9 mouse cellular contexts compared by ENCODE assay signal in genomic region chr10:52274001-52274909, GRCm38 (mm10). TPM values are rescaled to one million over a fixed set of nuclear protein-coding genes. Genes with fewer than 3 reads are reported as not detected.
DNase-seq lines count a peak whose midpoint lies in the region; ATAC-seq and TF ChIP-seq lines count a peak whose summit lies in the region.
"Had no signal": no experiment of that assay in that cellular context is flagged by ENCODE, and none has a peak within 500 bp of the region (broad histone marks: within the 10 kb centered on the region; RNA-seq: fewer than 3 reads in every experiment).

No protein-coding gene starts in this region.

- DNase-seq in heart, postnatal 0 days (ENCODE audit: low spot score): no peak
- no peak for DNase-seq in heart, adult 8-10 months (ENCODE audit: low spot score)
- DNase-seq in Muller cell, postnatal 12 days (ENCODE audit: inconsistent ontology term): peak; percentile 27
- no peak for DNase-seq in adrenal gland, adult 8-10 months
- DNase-seq in testis, postnatal 10 days (ENCODE audit: low spot score): no peak

- 52% methylated on average over 8 of the region's 8 CpGs for WGBS in heart, postnatal 0 days
- whole genome bisulfite sequencing in hindbrain, embryonic 12.5 days: 17% methylated on average over 8 of the region's 8 CpGs

- no peak for TF ChIP-seq EP300 in heart, postnatal 0 days (IDR thresholded peaks at IDR 0.05; ENCODE audit: low read depth)

- H3K9me3 ChIP-seq in heart, postnatal 0 days (replicated peaks; ENCODE audit: control insufficient read depth, low read length): no peaks in the 10 kb centered on the region
- H3K9me3 ChIP-seq in E14TG2a.4 (ENCODE audit: low read length): peaks cover 11% of the 10 kb centered on the region
- no peaks in the 10 kb centered on the region for H3K9me3 ChIP-seq in hindbrain, embryonic 12.5 days (replicated peaks)

- H3K4me1 ChIP-seq in heart, postnatal 0 days (ENCODE audit: control insufficient read depth, insufficient read depth): peaks cover 13% of the 10 kb centered on the region
- H3K4me1 ChIP-seq in E14TG2a.4 (replicated peaks; ENCODE audit: low read depth, low read length): peaks cover 85% of the 10 kb centered on the region
- peaks cover 19% of the 10 kb centered on the region for H3K4me1 ChIP-seq in hindbrain, embryonic 12.5 days

- ATAC-seq in heart, postnatal 0 days (ENCODE audit: insufficient read depth, low read depth): no peak
- peak; percentile 65; the same call in 1 of the 2 replicates for ATAC-seq in hindbrain, embryonic 12.5 days (ENCODE audit: low FRiP score)
- no peak for ATAC-seq in frontal cortex, adult (ENCODE audit: low TSS enrichment)

- H3K4me2 ChIP-seq in heart, postnatal 0 days (ENCODE audit: low read depth, low read length): 0 out of 2 replicates have a peak overlapping the region, but pooled peaks have one; percentile 36
- no peak overlapping the region for H3K4me2 ChIP-seq in hindbrain, embryonic 12.5 days (replicated peaks)

- no peak overlapping the region for H3K4me3 ChIP-seq in heart, postnatal 0 days (ENCODE audit: low read depth, low read length)
- H3K4me3 ChIP-seq in E14TG2a.4 (replicated peaks; ENCODE audit: low read length): peak overlapping the region; percentile 43
- H3K4me3 ChIP-seq in hindbrain, embryonic 12.5 days: no peak overlapping the region
- H3K4me3 ChIP-seq: erythroblast, embryonic 14.5 days had no signal

- no peaks in the 10 kb centered on the region for H3K36me3 ChIP-seq in heart, postnatal 0 days (replicated peaks; ENCODE audit: control insufficient read depth, insufficient read depth, low read length)
- H3K36me3 ChIP-seq in E14TG2a.4 (ENCODE audit: insufficient read depth, low read length): peaks cover 21% of the 10 kb centered on the region
- no peaks in the 10 kb centered on the region for H3K36me3 ChIP-seq in hindbrain, embryonic 12.5 days

- no peaks in the 10 kb centered on the region for H3K27me3 ChIP-seq in heart, postnatal 0 days (ENCODE audit: control insufficient read depth, insufficient read depth, low read length)
- H3K27me3 ChIP-seq in E14TG2a.4 (ENCODE audit: insufficient read depth, low read length): no peaks in the 10 kb centered on the region
- H3K27me3 ChIP-seq in hindbrain, embryonic 12.5 days: no peaks in the 10 kb centered on the region

- peak overlapping the region; percentile 43; the same call in 1 of the 2 replicates for H3K27ac ChIP-seq in heart, postnatal 0 days (ENCODE audit: low read depth)
- peak overlapping the region; percentile 25; the same call in 1 of the 2 replicates for H3K27ac ChIP-seq in hindbrain, embryonic 12.5 days

- no peak overlapping the region for H3K9ac ChIP-seq in heart, postnatal 0 days (replicated peaks; ENCODE audit: low read depth, low read length)
- H3K9ac ChIP-seq in hindbrain, embryonic 12.5 days: no peak overlapping the region

- TF ChIP-seq CTCF in heart, postnatal 0 days (IDR thresholded peaks at IDR 0.05; ENCODE audit: low read depth): no peak
- TF ChIP-seq CTCF in E14TG2a.4 (conservative IDR thresholded peaks at IDR 0.05; ENCODE audit: low read length): no peak

RNA-seq across cellular contexts. Expression of gene Dcbld1, which starts 40.8 kb away (rescaled TPM):
- total RNA-seq in heart, postnatal 0 days (2014; rRNA removed; ENCODE audit: low replicate concordance): 1.9 and 6.5 TPM in 2 replicates
- polyA plus RNA-seq in heart, postnatal 0 days (2015; fragmentation: Nextera tagmentation; extraction: Ambion mirVana): 4.1 and 5.1 TPM in 2 replicates
- 1 to 10 TPM; 3.4 to 4.4 (median 4.0) TPM for total RNA-seq in heart, adult 8-10 months (2022)
- polyA plus RNA-seq in hindbrain, embryonic 12.5 days (2016; fragmentation: Nextera tagmentation; extraction: Ambion mirVana): 25.9 and 27.5 TPM in 2 replicates
- 1 to 10 TPM; 2.5 to 3.8 (median 3.6) TPM for total RNA-seq in adrenal gland, adult 8-10 months (2022)
